ENCODE assay signal across 16 mouse cellular contexts in the genomic region with DNA sequence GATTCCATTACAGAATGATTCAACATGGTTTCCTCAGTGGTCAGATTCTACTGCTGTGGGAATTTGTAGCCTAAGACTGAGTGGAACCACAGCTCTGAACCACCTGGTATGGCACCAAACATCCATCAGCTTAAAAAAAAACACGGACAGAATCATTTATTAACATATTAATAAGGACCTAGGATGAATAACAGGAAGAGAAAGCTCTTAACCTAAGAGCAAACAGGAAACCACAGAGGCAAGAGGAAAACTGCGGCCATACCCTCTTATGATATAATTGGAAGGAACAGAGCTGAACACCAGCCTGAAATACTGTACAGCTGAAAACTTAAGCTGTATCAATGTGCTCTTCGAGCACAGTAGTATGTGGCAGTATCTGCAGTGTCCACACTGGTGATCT.
"Had no signal": no experiment of that assay in that cellular context is flagged by ENCODE, and none has a peak within 500 bp of the region (broad histone marks: within the 10 kb centered on the region; RNA-seq: fewer than 3 reads in every experiment).

No protein-coding gene starts in this region.

- ATAC-seq: lung, postnatal 0 days; midbrain, embryonic 13.5 days; midbrain, embryonic 15.5 days had no signal

- DNase-seq: lung, adult 2 months; lung, postnatal 14 days; lung, postnatal 36 days; right cerebral cortex, postnatal 14 days; thymus, adult 2 months; thymus, postnatal 25 days; thymus, postnatal 4 days had no signal

- H3K27ac ChIP-seq: lung, embryonic 15.5 days; macrophage; midbrain, embryonic 13.5 days; midbrain, embryonic 15.5 days; neural tube, embryonic 12.5 days; stomach, embryonic 15.5 days; stomach, postnatal 0 days had no signal

- H3K9ac ChIP-seq: lung, embryonic 15.5 days; midbrain, embryonic 13.5 days; midbrain, embryonic 15.5 days; neural tube, embryonic 12.5 days; stomach, embryonic 15.5 days had no signal

- H3K4me3 ChIP-seq: lung, embryonic 15.5 days; megakaryocyte, embryonic 14.5 days; midbrain, embryonic 13.5 days; midbrain, embryonic 15.5 days; neural tube, embryonic 12.5 days; stomach, embryonic 15.5 days had no signal

- H3K9me3 ChIP-seq: megakaryocyte, embryonic 14.5 days; stomach, embryonic 15.5 days had no signal

- H3K27me3 ChIP-seq: lung, embryonic 15.5 days; megakaryocyte, embryonic 14.5 days; midbrain, embryonic 13.5 days; midbrain, embryonic 15.5 days; neural tube, embryonic 12.5 days; stomach, embryonic 15.5 days had no signal

- H3K36me3 ChIP-seq: lung, embryonic 15.5 days; midbrain, embryonic 13.5 days; midbrain, embryonic 15.5 days; neural tube, embryonic 12.5 days; stomach, embryonic 15.5 days had no signal

- H3K4me1 ChIP-seq: lung, embryonic 15.5 days; midbrain, embryonic 13.5 days; midbrain, embryonic 15.5 days; neural tube, embryonic 12.5 days; stomach, embryonic 15.5 days had no signal
